Mouse (Mus musculus) hindbrain, embryonic 14.5 days (tissue): ENCODE data around the gene Bhlhe23. TPM values are rescaled to one million over a fixed set of nuclear protein-coding genes. Genes with fewer than 3 reads are reported as not detected.

Source experiments
- ATAC-seq: fragments of 200-750 bp; cut with Nextera tagmentation; 2 replicates; pipeline ENCODE4 v1.8.0; 2017; ENCODE audit warnings: moderate number of reproducible peaks, mild to moderate bottlenecking, moderate TSS enrichment, moderate library complexity; ENCODE audit not compliant: low FRiP score
- DNase-seq: peaks from one replicate; pipeline ENCODE4 v3.0.0-alpha.2; 2015; ENCODE audit warnings: low spot score
- H3K27ac ChIP-seq: fragments of 300-500 bp; sonication (generic); 2 replicates; pipeline ENCODE4 v1.5.1; 2014; ENCODE audit warnings: mild to moderate bottlenecking, moderate library complexity
- H3K27me3 ChIP-seq: fragments of 300-500 bp; sonication (generic); 2 replicates; pipeline ENCODE4 v1.6.1; 2014; ENCODE audit warnings: mild to moderate bottlenecking, low read length, mixed read lengths; ENCODE audit not compliant: control insufficient read depth, insufficient read depth
- H3K36me3 ChIP-seq: fragments of 300-500 bp; sonication (generic); replicated peaks from 2 replicates; pipeline ENCODE4 v1.6.1; 2014; ENCODE audit not compliant: control insufficient read depth, insufficient read depth
- H3K4me1 ChIP-seq: fragments of 300-500 bp; sonication (generic); replicated peaks from 2 replicates; pipeline ENCODE4 v1.6.1; 2014; ENCODE audit warnings: antibody characterized with exemption, low read length, mixed read lengths; ENCODE audit not compliant: control insufficient read depth, insufficient read depth
- H3K4me2 ChIP-seq: fragments of 300-500 bp; sonication (generic); replicated peaks from 2 replicates; pipeline ENCODE4 v1.6.1; 2014; ENCODE audit warnings: mild to moderate bottlenecking, moderate library complexity
- H3K4me3 ChIP-seq: fragments of 300-500 bp; sonication (generic); replicated peaks from 2 replicates; pipeline ENCODE4 v1.5.1; 2014; ENCODE audit warnings: mild to moderate bottlenecking, low read length
- H3K9ac ChIP-seq: fragments of 300-500 bp; sonication (generic); 2 replicates; pipeline ENCODE4 v1.6.1; 2014
- H3K9me3 ChIP-seq: fragments of 300-500 bp; sonication (generic); 2 replicates; pipeline ENCODE4 v1.6.1; 2016; ENCODE audit warnings: low read length; ENCODE audit not compliant: control insufficient read depth
- WGBS: fragments of 180-500 bp; shearing (Covaris S2); extraction: QIAGEN DNeasy Blood & Tissue Kit; methylation state at CpG from one replicate; pipeline ENCODE4 v1.1.7; 2014; 5-methylcytosine and 5-hydroxymethylcytosine counted together
- polyA plus RNA-seq: library from polyadenylated mRNA; unstranded; fragments of >200 nt; fragmentation: Nextera tagmentation; extraction: Ambion mirVana; gene quantifications from 2 replicates; pipeline ENCODE4 v1.2.1, GENCODE M21; 2014

Bhlhe23 gene
- polyA plus RNA-seq, 1 experiment from 2014 or later: 0.36 TPM

GRCm38 (mm10) chr2:180809510-180809909 lies 32.8 kb upstream of the Bhlhe23 start:
- DNase-seq (no peak), ATAC-seq (no peak)
- Histone ChIP-seq H3K9me3 (no peaks in the 10 kb centered on the region), H3K27me3 (no peaks in the 10 kb centered on the region), H3K4me1 (peaks cover 10% of the 10 kb centered on the region; the same call in 1 of the 2 replicates), H3K27ac (no peak overlapping the region), H3K36me3 (no peaks in the 10 kb centered on the region), H3K9ac (no peak overlapping the region), H3K4me2 (no peak overlapping the region), H3K4me3 (no peak overlapping the region)
- 81% methylated on average over 10 of the region's 10 CpGs for WGBS

DNA sequence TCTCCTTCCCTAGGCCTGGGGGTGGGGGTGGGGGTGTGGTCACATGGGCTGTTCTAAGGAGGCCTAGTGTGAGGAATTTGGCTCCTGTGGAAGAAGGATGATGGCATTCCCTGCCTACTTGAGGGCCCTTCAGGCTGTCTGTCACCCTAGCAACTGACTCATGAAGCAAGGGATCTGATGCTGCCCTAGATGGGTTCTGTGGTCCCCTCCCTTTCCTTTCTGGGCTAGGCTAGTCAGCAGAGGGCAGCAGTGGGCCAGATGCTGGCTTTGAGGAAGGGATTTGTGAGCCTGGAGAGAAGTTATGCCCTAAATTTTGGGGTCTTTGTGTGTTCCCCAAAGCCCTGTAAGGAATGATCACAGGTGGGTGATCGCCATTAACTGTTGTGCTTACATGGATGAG lies 29.3 kb upstream of the Bhlhe23 start:
- no peak overlapping the region for H3K9ac ChIP-seq
- no peaks in the 10 kb centered on the region for H3K9me3 ChIP-seq
- peaks cover 10% of the 10 kb centered on the region; the same call in 1 of the 2 replicates for H3K4me1 ChIP-seq
- no peaks in the 10 kb centered on the region for H3K27me3 ChIP-seq
- H3K4me2 ChIP-seq: no peak overlapping the region
- H3K4me3 ChIP-seq: no peak overlapping the region
- DNase-seq (peak; percentile 74), ATAC-seq (peak; percentile 51; the same call in 1 of the 2 replicates)
- H3K36me3 ChIP-seq: no peaks in the 10 kb centered on the region
- no peak overlapping the region for H3K27ac ChIP-seq
- WGBS: 50% methylated on average over 1 of the region's 1 CpGs

GRCm38 (mm10) chr2:180796008-180796407 lies 19.3 kb upstream of the Bhlhe23 start:
- Histone ChIP-seq H3K4me1 (no peaks in the 10 kb centered on the region), H3K36me3 (no peaks in the 10 kb centered on the region), H3K9me3 (no peaks in the 10 kb centered on the region), H3K9ac (no peak overlapping the region), H3K27ac (no peak overlapping the region), H3K27me3 (no peaks in the 10 kb centered on the region), H3K4me2 (no peak overlapping the region), H3K4me3 (no peak overlapping the region)
- no peak for DNase-seq
- 53% methylated on average over 4 of the region's 4 CpGs for WGBS
- no peak for ATAC-seq

- WGBS: 41% methylated on average over 3 of the region's 3 CpGs
- H3K36me3 ChIP-seq: no peaks in the 10 kb centered on the region
- no peak overlapping the region for H3K4me3 ChIP-seq
- no peak overlapping the region for H3K4me2 ChIP-seq
- no peak overlapping the region for H3K27ac ChIP-seq
- no peaks in the 10 kb centered on the region for H3K27me3 ChIP-seq
- no peaks in the 10 kb centered on the region for H3K4me1 ChIP-seq
- H3K9ac ChIP-seq: no peak overlapping the region
- no peak for DNase-seq
- ATAC-seq: no peak
- H3K9me3 ChIP-seq: no peaks in the 10 kb centered on the region
Measured at GRCm38 (mm10) chr2:180795597-180795996, 18.9 kb upstream of the Bhlhe23 start.

DNA sequence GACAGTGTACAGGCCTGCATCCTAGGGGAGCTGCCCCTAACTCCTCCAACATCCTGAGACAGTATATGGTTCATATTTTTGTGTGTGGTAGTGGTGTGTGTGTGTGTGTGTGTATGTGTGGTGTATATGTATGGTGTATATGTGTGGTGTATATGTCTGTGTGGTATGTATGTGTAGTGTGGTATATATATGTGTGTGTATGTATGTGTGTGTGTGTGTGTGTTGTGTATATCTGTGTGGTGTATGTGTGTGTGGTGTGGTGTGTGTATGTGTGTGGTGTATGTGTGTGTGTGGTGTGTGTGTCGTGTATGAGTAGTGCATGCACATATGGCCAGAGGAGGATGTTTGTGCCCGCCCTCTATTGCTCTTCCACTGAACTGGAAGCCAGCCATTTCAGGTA lies 17.7 kb upstream of the Bhlhe23 start:
- no peak for DNase-seq
- H3K9ac ChIP-seq: no peak overlapping the region
- no peak overlapping the region for H3K4me2 ChIP-seq
- H3K9me3 ChIP-seq: no peaks in the 10 kb centered on the region
- no peak for ATAC-seq
- H3K27me3 ChIP-seq: no peaks in the 10 kb centered on the region
- WGBS: 80% methylated on average over 2 of the region's 2 CpGs
- H3K4me1 ChIP-seq: 0 out of 2 replicates have a peak, but pooled peaks cover 3% of the 10 kb centered on the region
- H3K4me3 ChIP-seq: no peak overlapping the region
- no peak overlapping the region for H3K27ac ChIP-seq
- no peaks in the 10 kb centered on the region for H3K36me3 ChIP-seq

- WGBS: 46% methylated on average over 4 of the region's 4 CpGs
- H3K36me3 ChIP-seq: no peaks in the 10 kb centered on the region
- ATAC-seq: 0 out of 2 replicates have a peak, but pooled peaks have one; percentile 28
Measured at GRCm38 (mm10) chr2:180791674-180792073, 15.0 kb upstream of the Bhlhe23 start.

DNA sequence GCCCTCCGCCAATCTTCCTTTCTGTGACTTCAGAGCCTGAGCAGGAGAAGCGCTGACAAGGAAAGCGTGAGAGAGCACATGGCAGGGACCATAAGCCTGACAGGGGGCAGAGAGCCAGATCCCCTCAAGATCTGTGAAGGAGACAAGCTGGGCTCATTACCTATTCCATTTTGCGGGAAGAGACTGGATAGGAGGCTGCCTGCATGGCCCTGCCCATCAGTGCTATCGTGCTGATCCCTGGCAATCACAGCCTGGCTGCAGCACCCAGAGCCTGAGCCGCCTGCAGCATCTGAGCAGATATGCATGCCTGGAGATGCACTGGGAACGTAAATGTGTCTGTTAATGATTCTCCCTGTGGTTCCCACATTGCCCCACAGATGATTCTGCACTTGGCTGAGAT lies 12.1 kb upstream of the Bhlhe23 start:
- Histone ChIP-seq H3K4me1 (peaks cover 17% of the 10 kb centered on the region), H3K27me3 (no peaks in the 10 kb centered on the region), H3K4me3 (no peak overlapping the region), H3K9me3 (no peaks in the 10 kb centered on the region), H3K36me3 (no peaks in the 10 kb centered on the region), H3K27ac (no peak overlapping the region), H3K9ac (peak overlapping the region; percentile 6; the same call in 1 of the 2 replicates), H3K4me2 (peak overlapping the region; percentile 33)
- DNase-seq (peak; percentile 28), ATAC-seq (peak; percentile 58; the same call in 1 of the 2 replicates)
- WGBS: 20% methylated on average over 7 of the region's 7 CpGs

More at GRCm38 (mm10) chr2:180791674-180792073, 15.0 kb upstream of the Bhlhe23 start:
- Histone ChIP-seq H3K9ac (no peak overlapping the region), H3K27me3 (no peaks in the 10 kb centered on the region), H3K27ac (no peak overlapping the region), H3K4me3 (no peak overlapping the region), H3K9me3 (no peaks in the 10 kb centered on the region), H3K4me2 (no peak overlapping the region), H3K4me1 (peaks cover 17% of the 10 kb centered on the region)
- peak; percentile 75 for DNase-seq

DNA sequence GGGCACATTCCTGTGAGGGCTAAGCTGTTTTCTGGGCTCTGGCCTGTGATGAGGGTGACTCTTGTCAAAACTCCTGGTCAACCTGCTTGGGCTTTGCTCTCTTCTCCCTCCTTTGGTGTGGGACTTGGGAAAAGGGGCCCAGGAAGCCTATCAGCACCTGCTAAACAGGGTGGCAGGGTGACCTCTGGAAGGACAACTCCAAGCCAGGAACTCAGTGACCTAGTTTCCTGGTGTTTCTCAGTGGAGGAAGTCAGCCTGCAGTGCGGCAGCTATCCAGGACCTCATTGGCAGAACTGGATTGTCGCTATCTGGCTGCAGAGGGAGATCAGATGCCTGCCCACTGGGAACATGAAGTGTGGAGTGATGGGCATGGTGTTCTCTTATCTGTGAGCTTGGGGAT lies 11.7 kb upstream of the Bhlhe23 start:
- DNase-seq: no peak
- no peaks in the 10 kb centered on the region for H3K9me3 ChIP-seq
- no peaks in the 10 kb centered on the region for H3K36me3 ChIP-seq
- peaks cover 17% of the 10 kb centered on the region for H3K4me1 ChIP-seq
- no peak overlapping the region for H3K4me3 ChIP-seq
- no peak overlapping the region for H3K27ac ChIP-seq
- H3K27me3 ChIP-seq: no peaks in the 10 kb centered on the region
- 0 out of 2 replicates have a peak, but pooled peaks have one; percentile 17 for ATAC-seq
- no peak overlapping the region for H3K4me2 ChIP-seq
- H3K9ac ChIP-seq: no peak overlapping the region
- 50% methylated on average over 2 of the region's 2 CpGs for WGBS

GRCm38 (mm10) chr2:180787566-180788232 lies 11.0 kb upstream of the Bhlhe23 start:
- H3K9ac ChIP-seq: no peak overlapping the region
- no peak overlapping the region for H3K27ac ChIP-seq
- no peaks in the 10 kb centered on the region for H3K27me3 ChIP-seq
- no peak overlapping the region for H3K4me2 ChIP-seq
- ATAC-seq (no peak), DNase-seq (no peak)
- no peak overlapping the region for H3K4me3 ChIP-seq
- WGBS: 78% methylated on average over 13 of the region's 13 CpGs
- H3K9me3 ChIP-seq: no peaks in the 10 kb centered on the region
- H3K4me1 ChIP-seq: peaks cover 17% of the 10 kb centered on the region
- no peaks in the 10 kb centered on the region for H3K36me3 ChIP-seq
